Mouse (Mus musculus): ENCODE data around the gene Plcxd1.
"Not testable (repeated sequence)": the region's sequence is repeated elsewhere in the genome, so short reads cannot be mapped to it uniquely, and the experiment has no call there.

Gene Plcxd1

GRCm38 (mm10) chr5:110099656-110100580, at the start of gene Plcxd1:
TSS of gene Plcxd1 (plus strand) at chr5:110099969.
- in situ Hi-C loops (cut with MboI; ENCODE audit: low sequenced_read_pairs), result no loop called here

DNA sequence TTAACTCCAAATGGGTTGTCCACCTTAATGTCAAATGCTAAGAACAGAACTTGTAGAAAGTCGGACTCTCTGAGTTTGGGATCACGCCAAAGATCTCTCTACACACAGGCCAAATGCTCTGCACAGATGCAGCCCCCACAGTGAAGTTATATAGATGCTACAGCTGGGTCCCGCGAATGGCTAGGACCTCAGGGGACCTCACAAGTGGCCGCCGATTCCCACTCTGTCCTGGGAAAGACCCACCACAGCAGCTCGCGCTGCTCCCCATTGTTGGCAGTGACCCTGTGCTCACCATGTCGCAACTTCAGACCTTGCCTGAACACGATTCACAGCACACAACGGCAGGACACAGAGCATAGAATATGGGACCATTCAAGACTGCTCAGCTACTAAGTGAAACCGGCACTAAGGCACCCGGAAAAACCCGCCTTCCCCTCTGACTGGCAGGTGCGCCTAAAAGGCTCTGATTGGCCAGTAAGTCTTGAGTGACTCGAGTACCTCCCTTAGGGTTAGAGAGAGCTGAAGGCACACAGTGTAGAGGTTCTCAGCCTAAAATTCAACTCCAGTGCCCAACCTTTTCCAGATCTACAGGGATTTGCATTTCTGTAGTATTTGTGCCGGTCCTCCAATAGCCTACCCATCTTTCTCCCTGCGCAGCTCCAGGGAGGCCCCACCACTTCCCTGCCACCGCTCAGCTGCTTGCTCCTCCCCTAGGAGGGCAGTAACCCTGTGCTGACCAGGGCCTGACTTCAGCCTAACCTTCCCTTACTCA, 41.9 kb upstream of the Plcxd1 start:
- in situ Hi-C loops (cut with MboI; ENCODE audit: low sequenced_read_pairs), result no loop called here

- in situ Hi-C loops (cut with MboI; ENCODE audit: low sequenced_read_pairs), result not testable (repeated sequence)
Measured at GRCm38 (mm10) chr5:110072413-110072812, 27.4 kb upstream of the Plcxd1 start, which contains the start of gene Gm17655. TSS of gene Gm17655 (minus strand) at chr5:110072513.

DNA sequence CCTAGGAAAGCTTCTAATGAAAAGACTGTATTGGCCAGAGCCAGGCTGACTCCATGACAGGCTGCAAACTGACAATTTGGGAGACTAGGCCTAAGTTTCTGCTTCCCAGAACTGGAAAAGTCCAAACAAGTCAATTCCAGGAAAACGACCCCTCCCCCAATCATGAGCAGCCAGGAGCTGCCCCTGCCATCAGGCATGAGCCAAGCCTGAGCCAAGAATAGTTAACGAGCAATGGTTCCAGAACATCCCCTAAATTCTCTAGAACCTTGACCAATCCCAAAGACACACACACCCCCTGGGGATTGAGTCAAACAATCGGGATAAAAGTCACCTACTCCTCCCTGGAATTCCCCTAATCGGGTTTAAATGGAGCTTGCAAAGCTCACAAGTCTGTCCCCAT, 16.8 kb upstream of the Plcxd1 start:
- in situ Hi-C loops (cut with MboI; ENCODE audit: low sequenced_read_pairs), result no loop called here

GRCm38 (mm10) chr5:110086161-110086866, 13.5 kb upstream of the Plcxd1 start:
- in situ Hi-C loops (cut with MboI; ENCODE audit: low sequenced_read_pairs), result no loop called here

- in situ Hi-C loops (cut with MboI; ENCODE audit: low sequenced_read_pairs), result no loop called here
Measured at GRCm38 (mm10) chr5:110091546-110091945, 8.2 kb upstream of the Plcxd1 start.

DNA sequence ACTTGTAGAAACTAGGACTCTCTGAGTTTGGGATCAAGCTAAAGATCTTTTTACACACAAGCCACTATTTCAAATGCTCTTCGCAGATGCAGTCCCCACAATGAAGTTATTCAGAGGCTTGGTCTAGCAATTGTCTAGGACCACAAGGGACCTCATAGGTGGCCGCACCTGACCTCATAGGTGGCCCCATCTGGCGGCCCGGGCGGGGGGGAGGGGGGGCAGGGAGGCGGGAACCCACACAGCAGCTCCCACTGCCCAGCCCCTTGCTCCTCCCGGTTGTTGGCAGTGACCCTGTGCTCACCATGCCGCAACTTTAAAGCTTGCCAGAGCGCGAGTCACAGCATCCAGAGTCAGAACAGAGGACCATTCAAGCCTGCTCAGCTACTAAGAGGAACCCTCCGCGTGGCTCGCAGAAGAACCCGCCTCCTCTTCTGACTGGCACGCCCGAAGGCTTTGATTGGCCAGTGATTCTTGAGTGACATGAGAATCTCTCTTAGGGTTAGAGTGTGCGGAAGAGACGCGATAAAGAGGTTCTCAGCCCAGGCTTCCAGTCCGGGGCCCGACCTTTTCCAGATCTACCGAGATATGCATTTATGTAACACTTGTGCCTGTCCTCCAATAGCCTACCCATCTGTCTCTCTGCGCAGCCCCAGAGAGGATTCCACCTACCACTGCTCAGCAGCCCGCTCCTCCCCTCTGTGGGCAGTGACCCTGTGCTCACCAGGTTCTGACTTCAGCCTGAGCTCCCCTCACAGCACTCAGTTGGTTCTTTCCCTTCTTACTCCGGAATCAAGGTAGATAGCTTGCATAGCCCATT, 5.5 kb upstream of the Plcxd1 start, which contains the start of gene Gm35315:
TSS of gene Gm35315 (minus strand) at position 391 of the 817 bp plus-strand sequence.
- in situ Hi-C loops (cut with MboI; ENCODE audit: low sequenced_read_pairs), result no loop called here

- in situ Hi-C loops (cut with MboI; ENCODE audit: low sequenced_read_pairs), result no loop called here
Measured at GRCm38 (mm10) chr5:110094847-110095213, 4.9 kb upstream of the Plcxd1 start.

DNA sequence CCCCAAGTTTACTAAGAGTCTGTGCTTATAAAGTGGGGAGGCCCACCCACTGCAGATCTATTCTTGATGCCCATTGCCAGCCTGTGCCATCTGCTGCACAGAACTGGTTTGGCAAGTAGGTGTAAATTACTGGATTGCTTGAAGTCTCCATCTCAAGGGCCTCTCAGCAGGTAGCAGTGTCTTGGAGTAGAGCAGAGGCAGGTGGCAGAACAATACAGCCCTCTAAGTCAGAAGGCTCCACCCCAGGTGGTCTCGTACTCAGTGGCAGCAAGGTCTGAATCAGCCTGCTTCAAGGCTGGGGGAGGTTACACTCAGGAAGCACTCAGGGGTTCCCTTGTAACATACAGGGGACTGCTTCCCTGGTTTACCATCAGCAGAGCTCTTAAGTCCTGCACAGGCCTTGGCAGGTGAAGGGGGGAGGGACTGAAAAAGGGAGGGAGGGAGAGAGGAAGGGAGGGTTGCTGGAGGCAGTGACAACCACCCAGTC, 735 bp upstream of the Plcxd1 start:
- in situ Hi-C loops (cut with MboI; ENCODE audit: low sequenced_read_pairs), result no loop called here

- in situ Hi-C loops (cut with MboI; ENCODE audit: low sequenced_read_pairs), result no loop called here
Measured at GRCm38 (mm10) chr5:110100921-110101631, 1.3 kb downstream of the Plcxd1 start.

GRCm38 (mm10) chr5:110101716-110102347, 2.1 kb downstream of the Plcxd1 start:
- in situ Hi-C loops (cut with MboI; ENCODE audit: low sequenced_read_pairs), result no loop called here

- in situ Hi-C loops (cut with MboI; ENCODE audit: low sequenced_read_pairs), result no loop called here
Measured at GRCm38 (mm10) chr5:110102429-110102828, 2.7 kb downstream of the Plcxd1 start.

- in situ Hi-C loops (cut with MboI; ENCODE audit: low sequenced_read_pairs), result no loop called here
Measured at GRCm38 (mm10) chr5:110102853-110103625, 3.3 kb downstream of the Plcxd1 start.

DNA sequence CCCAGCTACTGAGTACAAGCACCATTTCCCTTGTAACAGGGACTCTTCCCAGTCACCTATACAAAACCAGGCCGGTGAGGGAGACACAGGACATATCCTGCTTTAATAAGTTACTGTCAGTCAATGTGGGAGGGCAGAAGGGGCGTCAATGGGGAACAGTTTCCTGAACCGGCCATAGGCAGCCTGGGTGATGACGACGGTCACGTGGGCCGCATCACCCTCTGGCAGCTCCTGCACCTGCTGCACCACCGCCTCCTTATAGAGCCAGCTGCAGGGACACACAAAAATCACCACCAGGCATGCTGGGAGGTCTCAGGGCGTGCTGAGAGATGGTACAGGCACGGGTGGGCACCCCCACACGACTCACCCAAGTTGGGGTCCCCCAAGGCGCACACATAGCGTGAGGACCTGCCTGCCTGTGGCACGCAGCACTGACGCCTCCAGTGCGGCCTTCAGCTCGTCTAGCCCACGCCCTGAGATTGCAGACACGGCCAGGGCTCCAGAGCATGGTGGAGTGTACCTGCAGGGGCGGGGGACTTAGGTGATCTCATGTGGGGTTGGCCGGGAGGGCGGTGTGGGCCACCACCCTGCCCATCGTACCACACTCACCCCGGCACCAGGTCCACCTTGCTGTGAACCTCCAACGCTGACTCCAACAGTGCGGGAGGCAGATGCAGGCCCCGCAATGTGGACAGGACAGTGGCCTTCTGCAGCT, 4.3 kb downstream of the Plcxd1 start:
- in situ Hi-C loops (cut with MboI; ENCODE audit: low sequenced_read_pairs), result no loop called here

- in situ Hi-C loops (cut with MboI; ENCODE audit: low sequenced_read_pairs), result no loop called here
Measured at GRCm38 (mm10) chr5:110104616-110105380, 5.0 kb downstream of the Plcxd1 start.

- in situ Hi-C loops (cut with MboI; ENCODE audit: low sequenced_read_pairs), result no loop called here
Measured at GRCm38 (mm10) chr5:110106140-110106871, 6.5 kb downstream of the Plcxd1 start.
